Comparison of ENCODE assay signal across 16 mouse cellular contexts in genomic region chr15:103318201-103318816, GRCm38 (mm10). TPM values are rescaled to one million over a fixed set of nuclear protein-coding genes. Genes with fewer than 3 reads are reported as not detected.
A peak's percentile ranks its signal among the peaks of the same experiment; 100 is the strongest.
DNase-seq lines count a peak whose midpoint lies in the region; ATAC-seq and TF ChIP-seq lines count a peak whose summit lies in the region.
"Had no signal": no experiment of that assay in that cellular context is flagged by ENCODE, and none has a peak within 500 bp of the region (broad histone marks: within the 10 kb centered on the region; RNA-seq: fewer than 3 reads in every experiment).

No protein-coding gene starts in this region.

- H3K9me3 ChIP-seq in heart, embryonic 11.5 days (replicated peaks; ENCODE audit: control insufficient read depth, low read length): no peaks in the 10 kb centered on the region
- no peaks in the 10 kb centered on the region for H3K9me3 ChIP-seq in midbrain, embryonic 13.5 days
- H3K9me3 ChIP-seq in midbrain, embryonic 16.5 days (replicated peaks; ENCODE audit: control insufficient read depth, low read length, poor library complexity, severe bottlenecking): no peaks in the 10 kb centered on the region
- no peaks in the 10 kb centered on the region for H3K9me3 ChIP-seq in heart, embryonic 15.5 days (replicated peaks)
- no peaks in the 10 kb centered on the region for H3K9me3 ChIP-seq in stomach, postnatal 0 days (ENCODE audit: control insufficient read depth, low read length)
- H3K9me3 ChIP-seq: midbrain, embryonic 15.5 days had no signal

- no peak for TF ChIP-seq EP300 in stomach, postnatal 0 days (optimal IDR thresholded peaks at IDR 0.05)

- peak; percentile 98 for DNase-seq in heart, adult 11 months
- no peak for DNase-seq in stomach, postnatal 0 days (ENCODE audit: low spot score)
- DNase-seq in adrenal gland, postnatal 4 days (ENCODE audit: low spot score in 2 of 2): no peak
- DNase-seq: adrenal gland, postnatal 10 days; cerebellum, adult 11 months; liver; right cerebral cortex, postnatal 25 days; thymus, postnatal 36 days had no signal

- 72% methylated on average over 3 of the region's 3 CpGs for WGBS in heart, embryonic 11.5 days (ENCODE audit: insufficient replicate concordance)
- 78% methylated on average over 3 of the region's 3 CpGs for WGBS in midbrain, embryonic 13.5 days
- 76% methylated on average over 3 of the region's 3 CpGs for WGBS in midbrain, embryonic 16.5 days
- WGBS in heart, embryonic 15.5 days: 52% methylated on average over 3 of the region's 3 CpGs
- WGBS in stomach, postnatal 0 days: 49% methylated on average over 3 of the region's 3 CpGs

- peaks cover 42% of the 10 kb centered on the region for H3K4me1 ChIP-seq in heart, embryonic 11.5 days (ENCODE audit: control insufficient read depth, insufficient read depth, low read length)
- H3K4me1 ChIP-seq in midbrain, embryonic 13.5 days (replicated peaks): peaks cover 58% of the 10 kb centered on the region
- peaks cover 33% of the 10 kb centered on the region for H3K4me1 ChIP-seq in midbrain, embryonic 16.5 days (ENCODE audit: control insufficient read depth, insufficient read depth, low read length)
- peaks cover 65% of the 10 kb centered on the region for H3K4me1 ChIP-seq in heart, embryonic 15.5 days (replicated peaks)
- H3K4me1 ChIP-seq in stomach, postnatal 0 days (replicated peaks; ENCODE audit: control insufficient read depth, insufficient read depth): 0 out of 2 replicates have a peak, but pooled peaks cover 2% of the 10 kb centered on the region

- no peak overlapping the region for H3K27ac ChIP-seq in heart, embryonic 11.5 days (ENCODE audit: low read depth, low read length)
- no peak overlapping the region for H3K27ac ChIP-seq in midbrain, embryonic 13.5 days
- no peak overlapping the region for H3K27ac ChIP-seq in midbrain, embryonic 16.5 days (ENCODE audit: low read length)
- peak overlapping the region; percentile 5 for H3K27ac ChIP-seq in heart, embryonic 15.5 days
- peak overlapping the region; percentile 61; the same call in 1 of the 2 replicates for H3K27ac ChIP-seq in stomach, postnatal 0 days (replicated peaks)
- H3K27ac ChIP-seq: midbrain, embryonic 15.5 days had no signal

- ATAC-seq in heart, embryonic 11.5 days (replicated peaks; ENCODE audit: insufficient number of reproducible peaks, low FRiP score, low TSS enrichment): no peak
- no peak for ATAC-seq in midbrain, embryonic 13.5 days
- ATAC-seq in midbrain, embryonic 16.5 days: no peak
- no peak for ATAC-seq in heart, embryonic 15.5 days (replicated peaks; ENCODE audit: insufficient number of reproducible peaks, insufficient read depth, low FRiP score, low read depth)
- no peak for ATAC-seq in stomach, postnatal 0 days (ENCODE audit: low FRiP score, low TSS enrichment)
- no peak for ATAC-seq in granulocyte monocyte progenitor cell, adult 5-6 weeks (replicated peaks; ENCODE audit: poor library complexity, severe bottlenecking)
- ATAC-seq: CD4-positive, CD25-positive, alpha-beta regulatory T cell, adult 4 months; midbrain, embryonic 15.5 days had no signal

- H3K9ac ChIP-seq in heart, embryonic 11.5 days (ENCODE audit: low read depth, low read length): no peak overlapping the region
- H3K9ac ChIP-seq in midbrain, embryonic 13.5 days (replicated peaks): peak overlapping the region; percentile 25; the same call in 1 of the 2 replicates
- no peak overlapping the region for H3K9ac ChIP-seq in midbrain, embryonic 16.5 days (ENCODE audit: low read depth, low read length)
- no peak overlapping the region for H3K9ac ChIP-seq in heart, embryonic 15.5 days
- no peak overlapping the region for H3K9ac ChIP-seq in stomach, postnatal 0 days (ENCODE audit: low read length)
- H3K9ac ChIP-seq: midbrain, embryonic 15.5 days had no signal

- no peak overlapping the region for H3K4me3 ChIP-seq in heart, embryonic 11.5 days (ENCODE audit: low read depth, low read length)
- no peak overlapping the region for H3K4me3 ChIP-seq in midbrain, embryonic 13.5 days (replicated peaks)
- no peak overlapping the region for H3K4me3 ChIP-seq in midbrain, embryonic 16.5 days (ENCODE audit: low read depth, low read length)
- H3K4me3 ChIP-seq in heart, embryonic 15.5 days: no peak overlapping the region
- no peak overlapping the region for H3K4me3 ChIP-seq in stomach, postnatal 0 days (ENCODE audit: low read depth, low read length)
- H3K4me3 ChIP-seq: erythroblast, embryonic 14.5 days; midbrain, embryonic 15.5 days had no signal

- no peak overlapping the region for H3K4me2 ChIP-seq in heart, embryonic 11.5 days
- H3K4me2 ChIP-seq in midbrain, embryonic 13.5 days (replicated peaks): no peak overlapping the region
- no peak overlapping the region for H3K4me2 ChIP-seq in midbrain, embryonic 16.5 days (ENCODE audit: low read length)
- no peak overlapping the region for H3K4me2 ChIP-seq in heart, embryonic 15.5 days
- no peak overlapping the region for H3K4me2 ChIP-seq in stomach, postnatal 0 days (replicated peaks; ENCODE audit: low read depth)
- H3K4me2 ChIP-seq: midbrain, embryonic 15.5 days had no signal

- no peak for TF ChIP-seq CTCF in stomach, postnatal 0 days (IDR thresholded peaks at IDR 0.05; ENCODE audit: low read depth)

- H3K27me3 ChIP-seq in heart, embryonic 11.5 days (ENCODE audit: control insufficient read depth, insufficient read depth, low read length): no peaks in the 10 kb centered on the region
- no peaks in the 10 kb centered on the region for H3K27me3 ChIP-seq in midbrain, embryonic 13.5 days
- H3K27me3 ChIP-seq in midbrain, embryonic 16.5 days (ENCODE audit: control insufficient read depth, insufficient read depth, low read depth, low read length): no peaks in the 10 kb centered on the region
- no peaks in the 10 kb centered on the region for H3K27me3 ChIP-seq in heart, embryonic 15.5 days
- H3K27me3 ChIP-seq in stomach, postnatal 0 days (ENCODE audit: control insufficient read depth, insufficient read depth, low read length): no peaks in the 10 kb centered on the region
- H3K27me3 ChIP-seq: midbrain, embryonic 15.5 days had no signal

- H3K36me3 ChIP-seq in heart, embryonic 11.5 days (ENCODE audit: control insufficient read depth, insufficient read depth, low read length): peaks cover 4% of the 10 kb centered on the region
- H3K36me3 ChIP-seq in midbrain, embryonic 13.5 days: peaks cover 47% of the 10 kb centered on the region
- H3K36me3 ChIP-seq in midbrain, embryonic 16.5 days (ENCODE audit: control insufficient read depth, insufficient read depth, low read length): peaks cover 21% of the 10 kb centered on the region
- H3K36me3 ChIP-seq in heart, embryonic 15.5 days: no peaks in the 10 kb centered on the region
- H3K36me3 ChIP-seq in stomach, postnatal 0 days (ENCODE audit: control insufficient read depth, insufficient read depth, low read length): peaks cover 4% of the 10 kb centered on the region; the same call in 1 of the 2 replicates

RNA-seq across cellular contexts. Expression of gene Gpr84, which starts 7.9 kb away (rescaled TPM):
- polyA plus RNA-seq in heart, embryonic 11.5 days (2014; fragmentation: Nextera tagmentation; extraction: Ambion mirVana): 0.41 and 0.53 TPM in 2 replicates
- polyA plus RNA-seq in midbrain, embryonic 13.5 days (2015; fragmentation: Nextera tagmentation; extraction: Ambion mirVana): 0.18 and 0.94 TPM in 2 replicates
- polyA plus RNA-seq in midbrain, embryonic 16.5 days (2015; fragmentation: Nextera tagmentation; extraction: Ambion mirVana): 0.40 and 0.64 TPM in 2 replicates
- polyA plus RNA-seq in heart, embryonic 15.5 days (2015; fragmentation: Nextera tagmentation; extraction: Ambion mirVana): 0.11 and 0.25 TPM in 2 replicates
- polyA plus RNA-seq in stomach, postnatal 0 days (2015; fragmentation: Nextera tagmentation; extraction: Ambion mirVana): 0.30 and 0.46 TPM in 2 replicates
- 0.77 and 1.0 TPM in 2 replicates for total RNA-seq in granulocyte monocyte progenitor cell, adult 5-6 weeks (2014; fragmentation: Nextera tagmentation)
- 0.77 and 1.1 TPM in 2 replicates for total RNA-seq in granulocyte monocyte progenitor cell, adult 5-6 weeks (2017)
- not detected for total RNA-seq in adrenal gland, postnatal 4 days (2021)
- total RNA-seq: adrenal gland, postnatal 10 days had no signal
- polyA plus RNA-seq: CD4-positive, CD25-positive, alpha-beta regulatory T cell, adult 4 months; erythroblast, embryonic 14.5 days had no signal

RNA-seq across cellular contexts. Expression of gene Zfp385a, which starts 21.6 kb away (rescaled TPM):
- polyA plus RNA-seq in heart, embryonic 11.5 days (2014; fragmentation: Nextera tagmentation; extraction: Ambion mirVana): 10.2 and 11.6 TPM in 2 replicates
- 15.1 and 17.9 TPM in 2 replicates for polyA plus RNA-seq in midbrain, embryonic 13.5 days (2015; fragmentation: Nextera tagmentation; extraction: Ambion mirVana)
- polyA plus RNA-seq in midbrain, embryonic 16.5 days (2015; fragmentation: Nextera tagmentation; extraction: Ambion mirVana): 20.1 and 22.7 TPM in 2 replicates
- 5.9 and 10.5 TPM in 2 replicates for polyA plus RNA-seq in heart, embryonic 15.5 days (2015; fragmentation: Nextera tagmentation; extraction: Ambion mirVana)
- polyA plus RNA-seq in stomach, postnatal 0 days (2015; fragmentation: Nextera tagmentation; extraction: Ambion mirVana): 6.0 and 7.4 TPM in 2 replicates
- 17.5 and 24.9 TPM in 2 replicates for total RNA-seq in granulocyte monocyte progenitor cell, adult 5-6 weeks (2014; fragmentation: Nextera tagmentation)
- 1.8 and 2.7 TPM in 2 replicates for total RNA-seq in granulocyte monocyte progenitor cell, adult 5-6 weeks (2017)
- 10 to 100 TPM; 22.5 to 29.7 TPM for total RNA-seq in adrenal gland, postnatal 4 days (2021)
- polyA plus RNA-seq: CD4-positive, CD25-positive, alpha-beta regulatory T cell, adult 4 months had no signal

RNA-seq across cellular contexts. Expression of gene Copz1, which starts 45.8 kb away (rescaled TPM):
- polyA plus RNA-seq in heart, embryonic 11.5 days (2014; fragmentation: Nextera tagmentation; extraction: Ambion mirVana): 217 and 221 TPM in 2 replicates
- 218 and 221 TPM in 2 replicates for polyA plus RNA-seq in midbrain, embryonic 13.5 days (2015; fragmentation: Nextera tagmentation; extraction: Ambion mirVana)
- 200 and 205 TPM in 2 replicates for polyA plus RNA-seq in midbrain, embryonic 16.5 days (2015; fragmentation: Nextera tagmentation; extraction: Ambion mirVana)
- 145 and 168 TPM in 2 replicates for polyA plus RNA-seq in heart, embryonic 15.5 days (2015; fragmentation: Nextera tagmentation; extraction: Ambion mirVana)
- 159 and 168 TPM in 2 replicates for polyA plus RNA-seq in stomach, postnatal 0 days (2015; fragmentation: Nextera tagmentation; extraction: Ambion mirVana)
- 229 and 240 TPM in 2 replicates for total RNA-seq in granulocyte monocyte progenitor cell, adult 5-6 weeks (2014; fragmentation: Nextera tagmentation)
- total RNA-seq in granulocyte monocyte progenitor cell, adult 5-6 weeks (2017): 80.3 and 87.2 TPM in 2 replicates
- total RNA-seq in adrenal gland, postnatal 4 days (2021): 100 to 1,000 TPM; 132 to 140 TPM

RNA-seq across cellular contexts. Expression of gene Itga5, which starts 48.3 kb away (rescaled TPM):
- 66.4 and 82.7 TPM in 2 replicates for polyA plus RNA-seq in heart, embryonic 11.5 days (2014; fragmentation: Nextera tagmentation; extraction: Ambion mirVana)
- 6.8 and 7.8 TPM in 2 replicates for polyA plus RNA-seq in midbrain, embryonic 13.5 days (2015; fragmentation: Nextera tagmentation; extraction: Ambion mirVana)
- polyA plus RNA-seq in midbrain, embryonic 16.5 days (2015; fragmentation: Nextera tagmentation; extraction: Ambion mirVana): 5.8 and 7.4 TPM in 2 replicates
- polyA plus RNA-seq in heart, embryonic 15.5 days (2015; fragmentation: Nextera tagmentation; extraction: Ambion mirVana): 62.4 and 70.8 TPM in 2 replicates
- polyA plus RNA-seq in stomach, postnatal 0 days (2015; fragmentation: Nextera tagmentation; extraction: Ambion mirVana): 28.7 and 36.2 TPM in 2 replicates
- total RNA-seq in granulocyte monocyte progenitor cell, adult 5-6 weeks (2014; fragmentation: Nextera tagmentation): 24.7 and 29.8 TPM in 2 replicates
- total RNA-seq in granulocyte monocyte progenitor cell, adult 5-6 weeks (2017): 5.0 and 12.7 TPM in 2 replicates
- total RNA-seq in adrenal gland, postnatal 4 days (2021): 10 to 100 TPM; 47.2 to 52.5 TPM

Comparison
In these comparisons a context has a peak if more than half of its experiments do, and no peak if none do; other contexts are left out.
1. H3K27ac ChIP-seq: peak in heart, embryonic 15.5 days (single experiment) and stomach, postnatal 0 days (single experiment); none in heart, embryonic 11.5 days (single experiment), midbrain, embryonic 13.5 days (single experiment) and midbrain, embryonic 16.5 days (single experiment).